Mouse (Mus musculus): Measurements from ENCODE around the gene Slc26a8.
"Not testable (repeated sequence)": the region's sequence is repeated elsewhere in the genome, so short reads cannot be mapped to it uniquely, and the experiment has no call there.

Gene Slc26a8

DNA sequence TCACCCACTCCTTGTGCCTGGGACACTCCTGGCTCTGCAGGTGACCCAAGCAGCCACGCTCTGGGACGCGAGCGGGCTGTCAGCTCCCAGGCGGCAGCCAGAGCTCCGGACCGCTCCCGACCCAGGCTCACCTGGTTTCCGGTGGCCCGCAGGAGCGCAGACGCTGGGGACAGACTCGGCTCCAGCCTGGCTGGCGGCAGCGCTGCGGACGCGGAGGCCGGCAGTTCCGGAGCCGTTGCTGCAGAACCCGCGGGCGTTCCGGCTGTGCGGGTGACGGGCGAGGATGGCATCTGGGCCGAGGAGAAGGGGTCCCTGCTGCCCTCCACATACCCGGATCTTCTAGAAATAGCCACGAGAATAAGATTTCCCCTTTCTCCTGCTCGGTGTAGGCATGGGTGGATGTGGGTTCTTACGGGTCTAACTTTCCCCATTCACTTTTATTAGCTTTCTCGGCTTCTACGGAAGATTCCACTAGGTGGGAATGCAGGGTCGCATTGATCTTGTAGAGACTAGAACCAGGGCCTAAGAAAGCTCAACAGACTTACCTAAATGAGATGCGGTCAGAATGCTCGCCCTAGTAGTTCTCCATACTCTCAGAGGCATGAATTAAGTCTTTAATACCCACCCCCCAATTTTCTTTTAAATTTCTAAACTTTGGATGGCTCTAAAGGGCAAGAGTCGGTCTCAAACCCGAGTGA, at the start of gene Slc26a8:
TSS of gene Slc26a8 (minus strand) at position 648 of the 698 bp plus-strand sequence.
- DNase-seq: peak; percentile 53

DNA sequence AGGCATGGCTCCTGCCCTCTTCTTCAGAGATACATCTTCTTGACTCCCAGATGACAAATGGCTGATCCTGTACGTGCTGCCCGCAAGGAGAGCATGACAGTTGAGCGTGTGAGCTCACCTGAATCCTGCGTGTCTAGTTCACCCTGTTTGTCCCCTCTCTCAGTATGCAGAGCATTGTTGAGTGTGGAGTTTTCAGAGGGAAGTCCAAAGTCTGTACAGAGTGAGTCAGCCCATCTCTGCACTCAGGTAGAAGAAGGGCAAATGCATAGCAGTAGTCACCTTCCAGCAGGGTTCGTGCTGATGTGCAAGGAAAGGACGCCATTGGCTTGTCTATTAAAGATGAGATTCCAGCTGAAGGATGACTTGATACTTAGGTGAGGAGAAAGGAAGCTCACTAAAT, 49.2 kb upstream of the Slc26a8 start:
- no peak for DNase-seq

DNA sequence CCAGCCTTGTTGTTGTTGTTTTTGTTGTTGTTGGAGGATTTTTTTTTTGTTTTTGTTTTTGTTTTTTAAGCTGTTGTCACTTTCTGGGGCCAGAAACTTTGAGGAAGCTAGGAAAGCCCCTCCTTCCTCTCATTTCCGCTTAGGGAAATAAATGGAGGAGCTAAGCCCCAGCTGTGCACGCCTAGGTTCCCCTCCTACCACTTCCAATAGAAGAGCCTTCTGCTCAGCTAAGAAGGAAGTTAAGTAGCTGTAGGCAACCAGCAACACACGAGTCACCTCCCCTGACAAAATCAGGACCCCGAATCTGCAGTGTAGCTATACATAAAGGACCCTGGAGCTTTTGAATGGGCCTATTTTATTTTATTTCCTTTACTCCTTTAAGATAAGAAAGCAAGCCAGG, 47.9 kb upstream of the Slc26a8 start:
- DNase-seq: no peak

DNA sequence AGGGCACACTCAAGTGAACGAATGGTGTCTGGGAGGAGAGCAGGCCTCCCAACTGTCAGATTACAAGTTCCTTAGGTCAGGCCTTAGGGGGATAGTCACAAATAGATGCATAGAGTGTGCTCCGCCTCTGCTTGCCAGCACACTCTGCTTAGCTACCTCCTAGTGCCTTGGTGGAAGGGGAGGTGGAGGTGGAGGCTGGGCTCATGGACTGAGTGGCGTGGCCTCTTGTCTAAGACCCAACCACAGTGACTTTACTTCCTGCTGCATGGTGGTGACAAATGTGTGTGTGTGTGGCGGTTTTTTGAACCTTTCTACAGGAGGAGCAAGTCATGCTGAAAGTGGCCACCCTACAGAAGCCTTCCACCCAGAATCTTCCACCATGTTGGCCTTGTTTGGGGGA, 46.5 kb upstream of the Slc26a8 start:
- DNase-seq: no peak

DNA sequence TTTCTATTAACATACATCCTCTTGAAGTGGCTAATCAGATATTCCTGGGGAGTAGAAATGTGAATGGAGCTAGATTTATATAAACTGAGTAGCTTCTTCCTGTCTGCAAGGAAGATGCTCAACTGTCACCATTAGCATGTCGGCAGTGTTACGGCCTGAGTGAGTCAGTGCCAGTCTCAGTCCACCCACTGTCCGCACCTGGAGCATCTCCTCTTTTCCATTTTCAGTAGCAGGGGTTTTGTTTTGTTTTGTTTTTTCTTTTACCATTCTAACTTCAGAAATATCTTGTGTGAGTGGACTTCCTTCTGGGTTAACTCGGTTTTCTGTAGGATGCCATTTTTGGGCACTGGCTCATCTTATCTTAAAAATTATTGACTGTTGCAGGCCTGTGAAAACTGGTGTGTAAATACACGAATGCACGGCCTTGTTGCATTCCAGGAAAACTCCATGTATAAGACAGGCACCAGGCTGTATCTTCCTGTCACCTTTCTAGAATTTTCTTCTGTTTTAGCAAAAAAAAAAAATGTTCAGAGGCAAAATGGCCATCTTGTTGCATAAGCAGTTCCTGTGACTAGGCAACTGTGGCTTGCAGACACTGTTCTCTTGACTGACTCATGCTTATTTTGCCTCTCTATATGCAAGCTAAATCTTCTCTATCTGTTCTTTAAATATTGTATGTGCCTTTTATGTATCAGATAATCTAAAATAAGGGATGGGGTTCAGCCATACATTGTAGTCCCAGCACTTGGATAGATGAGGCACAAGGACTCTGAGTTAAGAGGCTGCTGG, 45.5 kb upstream of the Slc26a8 start:
- no peak for DNase-seq

DNA sequence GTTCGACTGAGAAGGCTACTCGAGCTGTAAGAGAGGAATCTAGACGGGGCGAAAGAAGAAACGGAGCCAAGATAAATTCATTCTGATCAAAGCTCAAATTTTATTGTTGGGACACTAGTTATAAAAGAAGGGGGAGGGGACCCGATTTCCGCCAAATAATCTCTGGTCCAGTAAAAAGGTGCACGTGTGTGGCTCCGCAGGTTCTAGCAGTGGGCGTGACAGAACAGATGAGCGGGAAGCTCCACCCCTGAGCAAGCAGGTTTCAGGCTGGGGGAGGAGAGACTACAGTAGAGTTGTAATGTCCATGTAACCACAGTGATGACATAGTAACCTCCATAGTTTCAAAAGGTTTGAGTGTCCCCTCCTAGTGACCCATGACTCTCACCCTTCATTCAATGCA, 37.5 kb upstream of the Slc26a8 start:
- DNase-seq: not testable (repeated sequence)

DNA sequence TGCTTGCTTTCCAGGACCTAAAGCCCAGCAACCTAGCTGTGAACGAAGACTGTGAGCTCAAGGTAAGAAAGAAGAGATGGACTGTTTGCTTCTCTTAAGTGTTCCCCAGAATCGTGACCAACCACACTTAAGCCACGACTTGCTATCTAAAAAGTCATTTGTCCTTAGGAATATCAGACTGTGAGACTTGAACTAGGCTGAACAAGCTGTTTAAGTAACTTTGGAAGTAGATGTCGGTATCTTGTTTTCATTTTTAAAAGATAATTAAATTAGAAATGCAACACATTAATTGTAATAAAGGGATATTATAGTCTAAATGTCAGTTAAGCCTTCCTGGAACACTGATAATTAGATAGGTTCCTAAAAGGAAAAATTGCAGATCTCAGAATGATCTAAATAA, 35.8 kb upstream of the Slc26a8 start, which contains the start of gene AC170998.1:
TSS of gene AC170998.1 (plus strand) at position 301 of the 400 bp plus-strand sequence.
- DNase-seq: no peak

DNA sequence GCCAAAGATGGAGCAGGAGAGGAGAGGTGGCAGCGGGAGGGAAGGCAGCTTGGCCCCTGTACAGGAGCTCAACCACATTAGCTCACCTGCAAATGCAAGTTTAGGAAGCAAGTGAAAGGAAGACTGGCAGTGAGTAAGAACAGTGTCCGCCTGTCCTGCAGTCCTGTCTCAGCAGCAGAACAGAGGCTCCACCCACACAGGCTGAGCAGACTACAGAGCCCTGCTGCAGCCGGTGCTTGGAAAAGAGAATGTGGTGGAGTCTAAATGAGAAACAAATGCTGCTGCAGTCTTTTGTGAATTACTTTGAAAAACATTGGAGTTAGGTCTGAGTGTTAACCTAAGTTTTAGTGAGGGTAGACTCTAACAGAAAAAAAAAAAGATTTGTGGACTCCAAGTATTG, 27.5 kb upstream of the Slc26a8 start:
- DNase-seq: no peak

DNA sequence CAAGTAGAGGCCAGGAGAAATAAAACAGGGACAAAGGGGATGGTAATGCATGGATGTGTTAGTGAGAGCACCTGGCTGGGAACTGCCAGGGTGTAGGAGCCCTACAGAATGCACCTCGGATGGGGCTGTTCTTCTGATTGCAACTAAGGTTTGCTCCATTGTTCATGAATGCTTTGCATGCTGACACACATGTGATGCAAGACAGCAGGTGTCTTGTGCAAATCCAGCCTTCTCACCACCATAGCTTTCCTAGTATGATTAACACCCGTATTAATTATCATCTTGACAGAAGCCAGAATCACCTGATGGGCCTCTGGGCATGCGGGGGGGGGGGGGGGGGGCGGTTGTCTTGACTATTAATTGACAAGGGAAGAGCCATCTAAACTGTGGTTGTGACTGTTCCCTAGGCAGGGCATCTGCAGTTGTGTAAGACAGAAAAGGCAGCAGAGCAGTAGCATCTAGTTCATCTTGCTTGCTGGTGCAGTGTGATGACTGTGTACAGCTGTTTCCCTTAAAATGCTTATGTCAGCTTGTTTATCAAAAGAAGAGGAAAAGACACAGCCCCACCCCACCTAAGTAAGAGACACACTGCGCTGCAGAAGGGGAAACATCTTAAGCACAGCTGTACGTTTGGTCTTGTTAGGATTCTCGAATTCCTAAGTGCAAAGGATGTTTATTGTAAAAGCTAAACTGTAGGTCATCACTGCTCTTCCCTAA, 26.0 kb upstream of the Slc26a8 start:
- DNase-seq: no peak

DNA sequence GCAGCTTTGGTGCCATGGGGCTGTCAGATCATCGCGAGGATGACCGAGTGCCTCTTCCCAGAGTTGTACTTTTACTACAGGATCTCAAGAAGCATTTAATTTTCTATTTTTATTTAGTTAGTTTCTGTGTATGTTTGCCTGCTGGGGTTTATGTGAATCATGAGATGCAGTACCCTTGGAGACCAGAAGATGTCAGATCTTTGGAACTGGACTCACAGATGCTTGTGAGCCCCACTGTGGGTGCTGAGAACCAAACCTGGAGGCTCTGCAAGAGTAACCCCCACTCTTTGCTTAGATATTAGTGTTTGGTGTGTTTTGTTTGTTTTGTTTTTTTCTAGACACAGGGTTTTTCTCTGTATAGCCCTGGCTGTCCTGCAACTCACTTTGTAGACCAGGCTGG, 24.0 kb upstream of the Slc26a8 start:
- no peak for DNase-seq

DNA sequence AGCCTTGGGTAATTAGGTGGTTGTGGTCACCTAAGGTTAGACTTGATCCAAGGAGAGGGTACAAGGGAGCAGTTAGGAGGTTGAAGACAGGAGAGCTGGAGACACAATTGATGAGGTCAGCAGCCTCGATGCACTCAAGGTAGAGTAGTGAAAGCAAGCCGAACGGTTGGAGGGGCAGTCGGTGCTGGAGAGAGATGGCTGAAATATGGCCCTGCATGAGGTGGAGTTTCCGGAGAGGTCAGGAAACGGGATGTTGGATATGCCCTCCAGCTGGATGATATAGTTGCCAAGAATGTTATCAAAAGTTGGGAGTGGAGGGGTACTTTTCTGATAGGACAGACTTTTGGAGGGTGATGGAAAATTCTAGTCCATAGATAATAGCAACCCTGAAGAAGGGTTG, 22.3 kb upstream of the Slc26a8 start:
- no peak for DNase-seq

DNA sequence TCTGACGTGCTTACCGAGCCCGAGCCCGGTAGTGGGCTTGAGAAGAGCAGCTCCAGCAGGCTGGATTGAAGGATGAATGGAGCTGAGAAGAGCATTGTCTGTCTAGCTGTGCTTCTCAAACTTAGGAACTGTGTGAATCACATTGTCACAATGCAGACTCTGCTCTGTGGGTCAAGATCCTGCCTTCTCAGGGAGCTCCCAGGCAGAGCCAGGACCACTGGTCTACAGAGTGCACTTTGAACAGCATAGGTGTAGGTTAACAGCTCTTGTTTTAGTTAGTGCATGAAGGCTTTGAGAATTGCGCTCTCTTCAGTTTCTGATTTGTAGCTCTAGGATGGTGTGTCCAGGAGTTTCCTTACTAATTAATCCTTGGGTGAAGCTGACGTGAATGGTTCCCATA, 21.2 kb upstream of the Slc26a8 start:
- no peak for DNase-seq

DNA sequence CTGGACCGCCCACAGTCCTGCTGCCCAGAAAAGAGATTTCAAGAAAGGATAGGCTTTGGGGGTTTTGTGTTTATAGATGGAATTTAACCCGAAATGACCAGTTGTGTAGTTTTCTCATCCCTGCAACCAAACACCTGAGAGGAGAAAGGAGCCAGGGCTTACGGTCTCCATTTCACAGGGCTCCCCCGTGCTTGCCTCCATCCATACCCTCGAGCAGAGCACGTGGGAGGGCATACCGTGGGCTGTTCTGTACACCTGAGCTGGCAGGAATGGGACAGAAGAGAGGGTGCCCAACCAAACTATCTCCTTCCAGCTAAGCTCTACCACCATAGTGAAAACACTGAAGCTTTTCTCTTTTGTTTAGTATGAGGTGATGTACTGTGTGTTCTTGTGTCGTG, 20.3 kb upstream of the Slc26a8 start:
- DNase-seq: no peak

DNA sequence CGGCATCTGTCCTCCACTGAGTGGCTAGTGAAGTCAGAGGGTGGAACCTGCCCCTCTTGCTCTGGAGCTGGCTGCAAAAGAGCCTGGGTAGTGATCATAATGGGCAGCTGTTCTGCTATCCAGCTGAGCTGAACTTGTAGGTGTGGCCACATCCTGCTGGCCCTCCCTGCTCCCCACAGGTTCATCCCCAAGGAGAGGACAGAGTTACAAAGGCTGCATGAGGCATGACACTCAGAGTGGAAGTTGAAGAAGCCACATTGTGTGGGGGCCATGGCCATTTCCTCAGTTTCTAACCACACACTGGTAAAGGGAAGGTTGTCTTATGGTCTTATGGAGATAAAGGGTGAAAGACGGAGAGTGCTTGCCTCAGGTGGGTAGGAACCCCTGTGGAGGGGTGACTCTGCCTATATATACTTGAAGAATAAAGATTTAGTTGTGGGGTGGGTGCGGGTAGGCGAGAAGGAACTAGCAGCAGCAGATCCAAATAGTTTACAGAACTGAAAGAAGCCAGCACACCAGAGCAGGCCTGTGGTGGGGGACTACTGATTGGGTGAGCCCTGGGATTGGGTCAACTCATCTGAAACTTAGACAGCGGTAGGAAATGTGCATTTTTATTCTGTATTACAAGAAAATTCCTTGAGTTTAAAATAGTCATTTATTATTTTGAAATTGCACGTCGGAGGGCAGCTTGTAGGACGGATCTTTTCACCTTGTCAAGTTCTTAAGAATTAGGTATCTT, 19.7 kb upstream of the Slc26a8 start:
- no peak for DNase-seq

DNA sequence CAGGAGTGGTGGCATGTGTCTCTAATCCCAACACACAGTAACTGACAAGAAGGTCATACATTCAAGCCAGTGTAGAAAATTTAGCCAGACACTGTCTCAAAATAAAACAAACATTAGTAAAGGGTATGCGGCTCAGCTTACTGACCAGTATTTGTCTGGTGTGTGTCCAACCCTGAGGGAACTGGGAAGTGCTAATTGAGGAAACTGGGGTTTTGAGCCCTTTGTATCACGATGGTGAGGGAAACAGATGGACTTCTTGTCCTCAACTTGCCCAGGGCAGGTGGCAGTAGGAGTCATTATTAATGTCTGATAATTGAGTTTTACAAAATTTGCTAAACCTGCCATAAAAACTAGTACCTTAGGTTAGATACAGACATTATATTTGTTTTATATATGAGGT, 19.0 kb upstream of the Slc26a8 start:
- no peak for DNase-seq

DNA sequence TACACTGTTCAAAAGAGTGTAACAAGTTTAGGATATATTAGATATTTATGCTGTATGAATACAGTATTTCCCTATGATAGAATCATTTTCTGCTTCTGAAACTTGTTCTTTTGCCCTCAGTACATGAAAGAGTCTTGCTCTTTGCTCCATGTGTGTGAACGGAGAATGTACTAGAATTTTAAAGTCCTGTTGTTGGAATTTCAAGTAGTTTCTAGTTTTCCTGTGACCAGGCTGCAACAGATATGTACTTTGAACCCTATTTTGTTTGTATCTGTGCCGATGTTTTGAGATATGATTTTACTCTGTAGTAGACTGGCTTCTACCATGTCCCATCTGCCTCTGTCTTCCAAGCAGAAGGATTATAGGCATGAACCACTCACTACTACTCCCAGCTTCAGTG, 17.8 kb upstream of the Slc26a8 start:
- DNase-seq: no peak

DNA sequence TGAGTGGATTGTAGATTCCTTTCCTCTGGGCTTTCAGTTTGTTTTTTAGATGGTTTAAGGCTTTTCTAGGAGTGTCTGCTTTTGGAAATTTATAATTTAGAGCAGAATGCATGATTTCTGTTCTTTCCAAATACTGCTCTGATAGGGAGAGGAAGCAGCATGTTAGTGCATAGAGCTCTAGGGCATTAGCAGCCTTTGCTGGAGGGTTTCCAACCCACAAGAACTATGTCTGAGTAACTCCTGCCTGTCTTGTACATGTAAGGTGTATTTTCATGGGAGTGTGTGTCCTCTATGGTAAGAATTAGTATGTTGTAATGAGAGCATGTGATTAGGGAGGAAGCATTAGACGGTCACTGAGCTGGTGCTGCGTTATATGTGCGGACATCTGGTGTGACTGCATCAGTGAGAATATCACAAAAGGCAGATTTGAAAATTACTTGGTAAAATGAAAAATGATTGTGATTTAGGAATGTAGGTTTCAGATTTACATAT, 17.1 kb upstream of the Slc26a8 start:
- DNase-seq: no peak

DNA sequence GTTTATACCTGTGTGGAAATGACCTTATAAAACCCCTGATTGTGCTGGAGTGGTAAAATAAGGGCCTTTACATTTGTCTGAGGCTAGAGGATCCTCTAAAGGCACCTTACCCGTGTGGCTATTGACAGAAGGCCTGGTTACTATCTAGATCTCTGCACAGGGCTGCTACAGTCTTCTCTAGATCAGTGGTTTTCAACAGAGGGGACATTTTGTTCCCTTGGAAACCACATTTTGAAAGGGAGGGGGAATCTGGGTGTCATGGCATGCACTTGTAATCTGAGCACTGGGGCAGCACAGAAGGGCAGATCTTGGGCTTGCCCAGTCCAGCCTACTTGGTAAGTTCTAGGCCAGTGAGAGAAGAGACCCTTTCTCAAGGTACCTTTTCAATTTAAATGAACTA, 16.7 kb upstream of the Slc26a8 start:
- no peak for DNase-seq

DNA sequence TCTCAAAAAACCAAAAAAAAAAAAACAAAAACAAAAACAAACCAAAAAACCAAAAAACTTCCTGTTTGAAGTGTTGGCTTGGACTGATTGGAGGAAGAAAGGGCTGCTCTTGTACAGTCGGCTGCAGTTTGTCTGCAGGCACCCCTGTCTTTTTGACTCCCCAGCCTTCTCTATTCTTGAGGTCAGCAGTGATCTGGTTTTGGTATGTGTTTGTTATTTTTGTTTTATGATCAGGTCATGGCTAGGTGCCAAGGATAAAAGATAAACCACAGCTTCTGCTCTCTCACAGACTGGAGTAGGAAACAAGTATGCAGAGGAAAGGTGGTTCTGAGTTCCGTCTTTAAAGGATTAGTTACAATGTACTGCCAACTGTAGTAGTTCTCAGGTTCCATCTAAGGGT, 12.6 kb upstream of the Slc26a8 start:
- DNase-seq: no peak

DNA sequence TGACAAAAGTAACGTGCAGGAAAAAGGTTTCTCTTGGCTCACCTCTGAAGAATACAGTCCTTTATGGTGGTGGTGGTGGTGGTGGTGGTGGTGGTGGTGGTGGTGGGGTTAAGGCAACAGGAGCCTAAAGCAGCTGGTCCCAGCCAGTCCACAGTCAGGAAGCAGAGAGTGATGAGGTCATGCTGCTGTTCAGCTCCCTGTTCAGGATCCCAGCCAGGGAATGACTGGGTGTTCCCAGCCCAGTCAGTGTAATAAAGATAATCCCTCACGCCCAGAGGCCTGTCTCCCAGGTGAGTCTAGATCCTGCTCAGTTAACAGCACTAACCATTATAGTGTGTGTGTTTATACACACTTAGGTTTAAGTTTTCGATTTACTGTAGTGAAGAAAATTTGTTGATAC, 11.7 kb upstream of the Slc26a8 start:
- DNase-seq: no peak

DNA sequence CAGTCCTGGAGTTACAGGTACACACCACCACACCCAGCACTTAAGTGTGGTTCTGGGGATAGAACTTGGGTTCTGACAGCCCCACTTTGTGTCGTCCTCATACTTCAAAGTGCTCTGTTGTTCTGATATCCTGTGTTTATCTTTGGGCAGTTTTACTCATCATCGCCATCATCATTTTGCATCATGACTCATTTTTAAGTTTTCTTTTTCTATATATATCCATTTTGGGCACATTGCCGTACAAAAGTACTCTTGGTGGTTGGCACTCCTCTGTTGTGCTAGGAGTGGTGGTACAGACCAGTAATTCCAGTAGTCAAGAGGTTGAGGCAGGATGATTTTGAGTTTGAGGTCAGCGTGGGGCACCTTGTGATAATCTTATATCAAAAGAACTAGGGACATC, 11.1 kb upstream of the Slc26a8 start:
- no peak for DNase-seq

DNA sequence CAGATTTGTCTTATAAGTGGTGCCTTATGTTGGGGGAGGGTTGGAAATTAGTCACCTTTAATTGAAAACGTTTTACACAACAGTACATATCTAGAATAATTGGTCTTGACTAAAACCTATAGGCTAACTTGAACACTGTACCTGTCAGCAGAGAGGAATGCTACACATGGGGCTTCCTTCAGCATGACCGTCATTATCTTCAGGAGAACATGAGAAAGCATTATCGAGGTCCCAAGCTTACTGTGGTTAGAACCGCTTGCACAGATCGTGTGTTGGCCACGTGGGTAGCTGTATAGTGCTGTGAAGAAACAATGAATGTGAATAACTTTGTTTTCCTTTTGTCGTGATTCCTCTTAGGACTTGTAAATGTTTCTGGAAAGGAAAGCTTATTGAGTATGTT, 9.8 kb upstream of the Slc26a8 start:
- no peak for DNase-seq

DNA sequence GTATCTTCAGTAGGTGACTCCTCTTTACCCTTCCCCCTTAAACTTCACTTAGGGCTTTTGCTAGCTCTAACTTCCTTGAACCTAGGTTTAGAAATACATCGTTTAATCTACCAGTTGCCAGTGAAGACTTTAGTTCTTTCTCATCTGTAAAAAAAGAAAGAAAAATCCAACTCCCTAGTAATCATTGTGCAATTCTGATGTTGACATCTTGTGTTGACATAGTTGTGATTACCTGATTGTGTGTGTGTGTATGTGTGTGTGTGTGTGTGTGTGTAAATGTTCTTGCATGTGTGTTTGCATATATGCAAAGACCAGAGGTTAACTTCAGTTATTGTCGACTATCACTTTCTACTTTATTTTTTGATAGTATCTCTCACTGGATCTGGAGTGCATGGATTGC, 8.6 kb upstream of the Slc26a8 start:
- DNase-seq: no peak

Measured in thymus, postnatal 4 days (tissue).